Mouse (Mus musculus) stomach, postnatal 0 days (tissue): ENCODE measurements around the gene Mtrex.

Source experiments
- CTCF ChIP-seq: IDR thresholded peaks from 2 replicates; pipeline ENCODE4 v1.5.1; 2016; ENCODE audit warnings: antibody characterized with exemption, low read depth, mild to moderate bottlenecking, moderate library complexity
- EP300 ChIP-seq: optimal IDR thresholded peaks from 2 replicates; pipeline ENCODE3; 2016; ENCODE audit warnings: antibody characterized with exemption

GRCm38 (mm10) chr13:112823911-112824648, 103.1 kb downstream of the Mtrex start:
- TF ChIP-seq CTCF (no peak), EP300 (no peak)
